Mouse (Mus musculus): ENCODE measurements around the gene Dhx58. TPM values are rescaled to one million over a fixed set of nuclear protein-coding genes. Genes with fewer than 3 reads are reported as not detected.

Gene Dhx58
- total and polyA plus RNA-seq, 2 experiments = 11.9 to 16.3 TPM

DNA sequence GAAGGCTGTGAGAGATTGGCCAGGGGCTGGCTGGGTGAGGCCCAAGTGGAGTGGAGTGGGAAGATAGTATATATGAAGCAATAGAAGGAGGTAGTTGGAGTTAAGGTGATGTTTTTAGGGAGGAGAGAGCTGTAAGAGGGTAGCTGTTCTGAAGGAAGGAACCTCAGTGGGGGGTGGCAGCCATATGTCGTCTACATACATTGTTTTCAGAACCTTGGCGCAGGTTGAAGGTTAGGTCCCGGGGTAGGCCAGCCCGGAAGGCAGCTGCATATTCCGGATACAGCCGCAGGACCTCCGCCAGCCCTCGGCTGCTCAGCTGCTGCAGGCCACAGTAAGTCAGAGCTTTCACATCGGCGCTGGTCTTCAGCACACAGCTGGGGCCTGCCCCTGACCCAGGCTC lies 42.5 kb upstream of the Dhx58 start:
- Histone ChIP-seq H3K9ac (ENCODE audit: low read depth, low read length) (no peak overlapping the region), H3K4me1 (ENCODE audit: control insufficient read depth, insufficient read depth, low read length) (0 out of 2 replicates have a peak, but pooled peaks cover 3% of the 10 kb centered on the region), H3K79me2 (ENCODE audit: control insufficient read depth, insufficient read depth, low read length) (no peaks in the 10 kb centered on the region), H3K36me3 (ENCODE audit: control insufficient read depth, insufficient read depth, low read length) (no peaks in the 10 kb centered on the region), H3K27ac (replicated peaks; ENCODE audit: insufficient read depth, low read depth, low read length) (no peak overlapping the region), H3K4me3 (ENCODE audit: insufficient read depth, low read depth, low read length) (no peak overlapping the region), H3K27me3 (ENCODE audit: control insufficient read depth, insufficient read depth, low read length) (no peaks in the 10 kb centered on the region)
- 81% methylated on average over 10 of the region's 10 CpGs for WGBS
- TF ChIP-seq POLR2A (IDR thresholded peaks at IDR 0.05; ENCODE audit: extremely low read depth, insufficient read depth, low read length) = no peak
- no peak for TF ChIP-seq CTCF (IDR thresholded peaks at IDR 0.05; ENCODE audit: low read depth, low read length)
- no peak for DNase-seq (ENCODE audit: extremely low read depth, low read depth, low spot score)

GRCm38 (mm10) chr11:100745085-100745484 lies 41.0 kb upstream of the Dhx58 start:
- Histone ChIP-seq H3K79me2 (ENCODE audit: control insufficient read depth, insufficient read depth, low read length) (no peaks in the 10 kb centered on the region), H3K27ac (replicated peaks; ENCODE audit: insufficient read depth, low read depth, low read length) (no peak overlapping the region), H3K9ac (ENCODE audit: low read depth, low read length) (no peak overlapping the region), H3K36me3 (ENCODE audit: control insufficient read depth, insufficient read depth, low read length) (no peaks in the 10 kb centered on the region), H3K4me3 (ENCODE audit: insufficient read depth, low read depth, low read length) (no peak overlapping the region), H3K27me3 (ENCODE audit: control insufficient read depth, insufficient read depth, low read length) (no peaks in the 10 kb centered on the region), H3K4me1 (ENCODE audit: control insufficient read depth, insufficient read depth, low read length) (0 out of 2 replicates have a peak, but pooled peaks cover 3% of the 10 kb centered on the region)
- 30% methylated on average over 6 of the region's 6 CpGs for WGBS
- peak; percentile 71 for TF ChIP-seq CTCF (IDR thresholded peaks at IDR 0.05; ENCODE audit: low read depth, low read length)
- no peak for TF ChIP-seq POLR2A (IDR thresholded peaks at IDR 0.05; ENCODE audit: extremely low read depth, insufficient read depth, low read length)
- peak; percentile 21 for DNase-seq (ENCODE audit: extremely low read depth, low read depth, low spot score)

DNA sequence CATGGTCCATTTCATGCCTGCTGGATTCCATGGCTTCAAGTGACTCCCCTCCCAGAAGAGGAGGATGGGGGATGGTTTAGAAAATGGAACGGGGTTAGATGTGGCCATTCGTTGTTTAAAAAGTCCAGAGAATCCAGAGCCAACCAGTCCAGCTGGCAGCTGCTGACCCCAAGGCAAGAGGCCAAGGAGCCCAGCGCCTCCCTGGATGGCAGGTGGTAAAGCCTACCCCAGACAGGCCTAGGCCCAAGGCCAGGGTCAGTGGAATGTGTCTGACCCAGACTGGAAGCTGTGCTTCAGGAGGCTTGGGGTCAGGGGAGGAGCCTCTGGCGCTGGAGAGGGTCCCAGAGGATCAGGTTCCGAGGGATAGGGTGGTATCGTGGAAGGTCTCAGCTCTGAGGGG lies 37.3 kb upstream of the Dhx58 start:
- TF ChIP-seq POLR2A (IDR thresholded peaks at IDR 0.05; ENCODE audit: extremely low read depth, insufficient read depth, low read length) = no peak
- no peak for TF ChIP-seq CTCF (IDR thresholded peaks at IDR 0.05; ENCODE audit: low read depth, low read length)
- Histone ChIP-seq H3K27me3 (ENCODE audit: control insufficient read depth, insufficient read depth, low read length) (no peaks in the 10 kb centered on the region), H3K27ac (replicated peaks; ENCODE audit: insufficient read depth, low read depth, low read length) (no peak overlapping the region), H3K4me1 (ENCODE audit: control insufficient read depth, insufficient read depth, low read length) (peaks cover 8% of the 10 kb centered on the region), H3K36me3 (ENCODE audit: control insufficient read depth, insufficient read depth, low read length) (no peaks in the 10 kb centered on the region), H3K4me3 (ENCODE audit: insufficient read depth, low read depth, low read length) (no peak overlapping the region), H3K9ac (ENCODE audit: low read depth, low read length) (no peak overlapping the region), H3K79me2 (ENCODE audit: control insufficient read depth, insufficient read depth, low read length) (peaks cover 14% of the 10 kb centered on the region)
- no peak for DNase-seq (ENCODE audit: extremely low read depth, low read depth, low spot score)
- 65% methylated on average over 6 of the region's 6 CpGs for WGBS

GRCm38 (mm10) chr11:100738749-100739148 lies 34.7 kb upstream of the Dhx58 start:
- H3K79me2 ChIP-seq (ENCODE audit: control insufficient read depth, insufficient read depth, low read length) = peaks cover 34% of the 10 kb centered on the region
- DNase-seq (ENCODE audit: extremely low read depth, low read depth, low spot score) = no peak

DNA sequence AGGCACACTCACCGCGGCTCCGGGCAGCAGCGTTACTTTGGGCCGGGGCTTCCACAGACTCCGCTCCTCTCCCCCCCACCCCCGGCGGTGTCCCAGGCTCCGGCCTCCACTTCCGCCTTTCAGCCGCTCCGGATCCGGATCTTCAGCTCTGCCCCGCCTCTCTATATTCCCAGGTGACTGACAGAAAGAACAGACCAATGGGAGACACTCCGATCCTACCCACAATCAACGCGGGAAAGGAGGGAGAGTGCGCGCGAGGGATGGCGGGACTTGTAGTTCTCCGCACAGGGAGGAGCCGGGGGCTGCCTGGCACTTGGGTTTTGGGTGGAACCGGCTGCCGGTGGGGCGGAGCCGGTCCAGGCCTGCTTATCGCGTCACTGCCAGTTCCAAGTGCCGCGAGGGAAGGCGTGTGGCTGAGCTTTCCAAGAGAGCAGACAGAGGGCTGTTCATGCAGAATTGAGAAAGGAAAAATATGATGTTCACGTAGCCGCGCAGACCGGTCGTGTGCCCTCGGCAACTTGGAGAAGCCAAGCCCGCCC lies 34.1 kb upstream of the Dhx58 start, which contains the start of gene Rab5c:
Rab5c (minus strand) TSS at position 150 of the 539 bp plus-strand sequence.
- under 1% methylated on average over 39 of the region's 39 CpGs for WGBS
- peak; percentile 42; the same call in 1 of the 2 replicates for TF ChIP-seq POLR2A (IDR thresholded peaks at IDR 0.05; ENCODE audit: extremely low read depth, insufficient read depth, low read length)
- TF ChIP-seq CTCF (IDR thresholded peaks at IDR 0.05; ENCODE audit: low read depth, low read length) = no peak
- H3K27ac ChIP-seq (replicated peaks; ENCODE audit: insufficient read depth, low read depth, low read length) = peak within 1 kb of the TSS; percentile 83
- peak within 1 kb of the TSS; percentile 96 for H3K9ac ChIP-seq (ENCODE audit: low read depth, low read length)
- peaks cover 38% of the 10 kb centered on the region for H3K79me2 ChIP-seq (ENCODE audit: control insufficient read depth, insufficient read depth, low read length)
- H3K36me3 ChIP-seq (ENCODE audit: control insufficient read depth, insufficient read depth, low read length) = 0 out of 2 replicates have a peak, but pooled peaks cover under 1% of the 10 kb centered on the region
- peak; percentile 97 for DNase-seq (ENCODE audit: extremely low read depth, low read depth, low spot score)
- H3K27me3 ChIP-seq (ENCODE audit: control insufficient read depth, insufficient read depth, low read length) = no peaks in the 10 kb centered on the region
- peaks cover 18% of the 10 kb centered on the region for H3K4me1 ChIP-seq (ENCODE audit: control insufficient read depth, insufficient read depth, low read length)
- peak within 1 kb of the TSS; percentile 94 for H3K4me3 ChIP-seq (ENCODE audit: insufficient read depth, low read depth, low read length)

More at GRCm38 (mm10) chr11:100738749-100739148, 34.7 kb upstream of the Dhx58 start:
- peaks cover 18% of the 10 kb centered on the region for H3K4me1 ChIP-seq (ENCODE audit: control insufficient read depth, insufficient read depth, low read length)
- no peak overlapping the region for H3K27ac ChIP-seq (replicated peaks; ENCODE audit: insufficient read depth, low read depth, low read length)
- WGBS = 28% methylated on average over 5 of the region's 5 CpGs
- H3K4me3 ChIP-seq (ENCODE audit: insufficient read depth, low read depth, low read length) = no peak overlapping the region
- no peaks in the 10 kb centered on the region for H3K36me3 ChIP-seq (ENCODE audit: control insufficient read depth, insufficient read depth, low read length)
- no peaks in the 10 kb centered on the region for H3K27me3 ChIP-seq (ENCODE audit: control insufficient read depth, insufficient read depth, low read length)
- H3K9ac ChIP-seq (ENCODE audit: low read depth, low read length) = no peak overlapping the region
- TF ChIP-seq POLR2A (IDR thresholded peaks at IDR 0.05; ENCODE audit: extremely low read depth, insufficient read depth, low read length) (no peak), CTCF (IDR thresholded peaks at IDR 0.05; ENCODE audit: low read depth, low read length) (no peak)

DNA sequence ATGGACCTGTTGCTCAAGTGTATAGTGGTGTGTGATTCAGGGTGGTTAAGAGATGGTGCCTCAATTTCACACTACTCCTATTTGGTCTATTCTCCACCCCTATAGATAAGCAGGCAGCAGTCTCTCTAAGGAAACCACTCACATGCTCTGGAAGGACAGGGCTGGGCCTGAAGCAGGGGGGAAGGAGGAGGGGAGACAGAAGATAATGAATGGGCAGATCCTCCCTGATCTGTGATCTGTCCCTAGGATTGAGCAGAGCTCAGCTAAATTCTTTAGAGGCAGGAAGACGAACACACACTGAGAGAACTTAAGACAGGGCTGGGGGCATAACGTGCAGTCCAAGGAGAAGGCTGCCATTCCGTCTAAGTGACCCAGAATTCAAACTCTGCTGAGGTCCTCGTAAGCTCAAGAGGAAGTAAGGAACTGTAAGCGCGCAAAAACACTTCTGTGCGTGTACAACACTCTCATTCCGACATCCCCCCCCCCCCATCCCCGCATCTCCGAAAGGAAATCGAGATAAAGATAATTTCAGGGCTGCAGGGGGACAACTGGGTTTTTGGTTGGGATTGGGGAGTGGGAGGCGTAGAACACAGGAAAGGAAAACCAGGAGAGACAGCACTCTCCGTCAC lies 33.1 kb upstream of the Dhx58 start:
- Histone ChIP-seq H3K4me1 (ENCODE audit: control insufficient read depth, insufficient read depth, low read length) (peaks cover 18% of the 10 kb centered on the region), H3K4me3 (ENCODE audit: insufficient read depth, low read depth, low read length) (peak overlapping the region; percentile 94), H3K27ac (replicated peaks; ENCODE audit: insufficient read depth, low read depth, low read length) (peak overlapping the region; percentile 83), H3K9ac (ENCODE audit: low read depth, low read length) (peak overlapping the region; percentile 96), H3K79me2 (ENCODE audit: control insufficient read depth, insufficient read depth, low read length) (peaks cover 47% of the 10 kb centered on the region), H3K27me3 (ENCODE audit: control insufficient read depth, insufficient read depth, low read length) (no peaks in the 10 kb centered on the region), H3K36me3 (ENCODE audit: control insufficient read depth, insufficient read depth, low read length) (peaks cover 2% of the 10 kb centered on the region; the same call in 1 of the 2 replicates)
- TF ChIP-seq POLR2A (IDR thresholded peaks at IDR 0.05; ENCODE audit: extremely low read depth, insufficient read depth, low read length) = no peak
- TF ChIP-seq CTCF (IDR thresholded peaks at IDR 0.05; ENCODE audit: low read depth, low read length) = no peak
- DNase-seq (ENCODE audit: extremely low read depth, low read depth, low spot score) = no peak
- 2% methylated on average over 13 of the region's 13 CpGs for WGBS
